Mouse (Mus musculus) megakaryocyte, embryonic 14.5 days (primary cell): ENCODE data around the gene Fam193b.

ENCODE experiments used
- FLI1 ChIP-seq: IDR thresholded peaks from 2 replicates; pipeline ENCODE4 v1.6.1; 2012; ENCODE audit warnings: low read length, inconsistent platforms, mixed read lengths
- GATA1 ChIP-seq: IDR thresholded peaks from 3 replicates; pipeline ENCODE4 v1.6.1; 2012; ENCODE audit warnings: mixed read lengths, low read length, inconsistent platforms, borderline replicate concordance

DNA sequence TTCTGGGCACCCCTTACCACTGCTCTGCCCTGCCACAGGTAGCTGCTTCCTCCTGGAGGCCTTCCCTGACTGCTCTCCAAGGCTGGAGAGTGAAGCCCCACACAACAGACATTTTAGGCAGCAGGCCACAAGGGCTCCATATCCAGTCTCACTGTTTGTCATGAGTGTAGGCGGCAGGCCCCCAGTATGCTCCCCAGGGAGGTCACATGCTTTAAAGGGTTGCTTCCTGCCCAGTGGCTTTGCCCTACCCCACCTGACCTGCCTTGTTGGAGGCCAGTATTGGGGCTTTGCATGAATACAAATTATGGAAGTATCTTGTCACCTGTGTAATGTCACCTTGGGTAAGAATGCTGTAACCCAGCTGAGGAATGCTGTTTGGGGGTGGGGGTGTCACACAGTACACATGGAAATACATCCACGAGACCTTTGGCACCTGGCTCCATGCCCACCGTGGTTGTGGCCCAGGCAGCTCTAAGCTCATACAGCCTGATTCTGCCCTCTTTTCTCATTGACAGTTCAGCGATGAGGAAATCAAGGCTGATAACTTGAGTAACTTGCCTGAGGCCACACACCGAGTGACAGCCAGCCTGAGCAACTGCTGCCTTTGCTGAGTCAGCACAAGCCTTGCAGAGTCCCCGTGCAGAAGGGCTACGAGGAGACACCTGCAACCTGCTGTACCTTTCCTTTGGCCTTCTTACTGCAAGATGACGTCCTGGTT, 41.6 kb downstream of the Fam193b start, which contains the start of gene Dok3:
- TF ChIP-seq GATA1 (no peak), FLI1 (no peak)
